Mouse (Mus musculus) brain, embryonic 14.5 days (tissue): ENCODE measurements around the gene Hdx.

Experiments used
- CTCF ChIP-seq: fragments of 200-500 bp; IDR thresholded peaks from 2 replicates; pipeline ENCODE4 v1.5.1; 2012; ENCODE audit warnings: inconsistent platforms, mild to moderate bottlenecking, moderate library complexity, borderline replicate concordance; ENCODE audit not compliant: insufficient read depth, insufficient read length; ENCODE audit errors: extremely low read depth
- POLR2A ChIP-seq: fragments of 200-500 bp; IDR thresholded peaks from 2 replicates; pipeline ENCODE4 v1.6.1; 2012; ENCODE audit warnings: mild to moderate bottlenecking, inconsistent platforms, borderline replicate concordance; ENCODE audit not compliant: poor library complexity, insufficient read depth, insufficient read length, severe bottlenecking; ENCODE audit errors: extremely low read depth

GRCm38 (mm10) chrX:111644945-111645344 lies 51.9 kb downstream of the Hdx start:
- TF ChIP-seq CTCF (no peak), POLR2A (no peak)
